Mouse (Mus musculus) heart, embryonic 12.5 days (tissue): ENCODE data around the gene Smim22. TPM values are rescaled to one million over a fixed set of nuclear protein-coding genes. Genes with fewer than 3 reads are reported as not detected.

Experiments
- ATAC-seq: fragments of 200-750 bp; cut with Nextera tagmentation; 2 replicates; pipeline ENCODE4 v1.8.0; 2017; ENCODE audit warnings: moderate TSS enrichment, moderate library complexity; ENCODE audit not compliant: insufficient number of reproducible peaks, low FRiP score
- H3K27ac ChIP-seq: fragments of 300-500 bp; sonication (generic); 2 replicates; pipeline ENCODE4 v1.5.1; 2016; ENCODE audit warnings: mild to moderate bottlenecking, moderate library complexity; ENCODE audit not compliant: poor library complexity, severe bottlenecking
- H3K27me3 ChIP-seq: fragments of 300-500 bp; sonication (generic); replicated peaks from 2 replicates; pipeline ENCODE4 v1.6.1; 2016; ENCODE audit warnings: mild to moderate bottlenecking, moderate library complexity
- H3K36me3 ChIP-seq: fragments of 300-500 bp; sonication (generic); 2 replicates; pipeline ENCODE4 v1.6.1; 2016; ENCODE audit warnings: mild to moderate bottlenecking, moderate library complexity
- H3K4me1 ChIP-seq: fragments of 300-500 bp; sonication (generic); replicated peaks from 2 replicates; pipeline ENCODE4 v1.6.1; 2016; ENCODE audit warnings: mild to moderate bottlenecking
- H3K4me2 ChIP-seq: fragments of 300-500 bp; sonication (generic); 2 replicates; pipeline ENCODE4 v1.6.1; 2016; ENCODE audit warnings: mild to moderate bottlenecking, moderate library complexity
- H3K4me3 ChIP-seq: fragments of 300-500 bp; sonication (generic); 2 replicates; pipeline ENCODE4 v1.5.1; 2016; ENCODE audit warnings: mild to moderate bottlenecking
- H3K9ac ChIP-seq: fragments of 300-500 bp; sonication (generic); 2 replicates; pipeline ENCODE4 v1.6.1; 2016; ENCODE audit warnings: mild to moderate bottlenecking, moderate library complexity
- H3K9me3 ChIP-seq: fragments of 300-500 bp; sonication (generic); replicated peaks from 2 replicates; pipeline ENCODE4 v1.6.1; 2016; ENCODE audit warnings: mild to moderate bottlenecking, moderate library complexity
- WGBS: fragments of 180-500 bp; shearing (Covaris S2); methylation state at CpG from one replicate; pipeline ENCODE4 v1.1.7; 2016; 5-methylcytosine and 5-hydroxymethylcytosine counted together
- polyA plus RNA-seq: library from polyadenylated mRNA; unstranded; fragments of >200 nt; fragmentation: Nextera tagmentation; extraction: Ambion mirVana; gene quantifications from 2 replicates; pipeline ENCODE4 v1.2.1, GENCODE M21; 2016

Gene Smim22
- polyA plus RNA-seq, 1 experiment from 2014 or later: 3.7 TPM

GRCm38 (mm10) chr16:5010371-5010935 is 3.4 kb downstream of the Smim22 start:
- no peaks in the 10 kb centered on the region for H3K27me3 ChIP-seq
- WGBS: 83% methylated on average over 10 of the region's 10 CpGs

GRCm38 (mm10) chr16:5011285-5011684 is 4.2 kb downstream of the Smim22 start:
- no peak for ATAC-seq
- 84% methylated on average over 7 of the region's 7 CpGs for WGBS
- Histone ChIP-seq H3K9me3 (no peaks in the 10 kb centered on the region), H3K4me2 (no peak overlapping the region), H3K27me3 (no peaks in the 10 kb centered on the region), H3K27ac (no peak overlapping the region), H3K4me3 (no peak overlapping the region), H3K4me1 (peaks cover 26% of the 10 kb centered on the region), H3K9ac (no peak overlapping the region), H3K36me3 (peaks cover 33% of the 10 kb centered on the region)

More at GRCm38 (mm10) chr16:5010371-5010935, 3.4 kb downstream of the Smim22 start:
- Histone ChIP-seq H3K27ac (no peak overlapping the region), H3K36me3 (peaks cover 25% of the 10 kb centered on the region), H3K4me3 (no peak overlapping the region), H3K9me3 (no peaks in the 10 kb centered on the region), H3K4me2 (no peak overlapping the region), H3K9ac (no peak overlapping the region), H3K4me1 (peaks cover 26% of the 10 kb centered on the region)
- no peak for ATAC-seq

- Histone ChIP-seq H3K36me3 (peaks cover 44% of the 10 kb centered on the region), H3K4me1 (peaks cover 21% of the 10 kb centered on the region), H3K27me3 (no peaks in the 10 kb centered on the region), H3K27ac (0 out of 2 replicates have a peak overlapping the region, but pooled peaks have one; percentile 21), H3K9me3 (no peaks in the 10 kb centered on the region), H3K4me3 (peak overlapping the region; percentile 73), H3K4me2 (peak overlapping the region; percentile 89), H3K9ac (peak overlapping the region; percentile 83)
- WGBS: 53% methylated on average over 13 of the region's 13 CpGs
- ATAC-seq: no peak
Observed at GRCm38 (mm10) chr16:5012036-5013005, 5.2 kb downstream of the Smim22 start.

DNA sequence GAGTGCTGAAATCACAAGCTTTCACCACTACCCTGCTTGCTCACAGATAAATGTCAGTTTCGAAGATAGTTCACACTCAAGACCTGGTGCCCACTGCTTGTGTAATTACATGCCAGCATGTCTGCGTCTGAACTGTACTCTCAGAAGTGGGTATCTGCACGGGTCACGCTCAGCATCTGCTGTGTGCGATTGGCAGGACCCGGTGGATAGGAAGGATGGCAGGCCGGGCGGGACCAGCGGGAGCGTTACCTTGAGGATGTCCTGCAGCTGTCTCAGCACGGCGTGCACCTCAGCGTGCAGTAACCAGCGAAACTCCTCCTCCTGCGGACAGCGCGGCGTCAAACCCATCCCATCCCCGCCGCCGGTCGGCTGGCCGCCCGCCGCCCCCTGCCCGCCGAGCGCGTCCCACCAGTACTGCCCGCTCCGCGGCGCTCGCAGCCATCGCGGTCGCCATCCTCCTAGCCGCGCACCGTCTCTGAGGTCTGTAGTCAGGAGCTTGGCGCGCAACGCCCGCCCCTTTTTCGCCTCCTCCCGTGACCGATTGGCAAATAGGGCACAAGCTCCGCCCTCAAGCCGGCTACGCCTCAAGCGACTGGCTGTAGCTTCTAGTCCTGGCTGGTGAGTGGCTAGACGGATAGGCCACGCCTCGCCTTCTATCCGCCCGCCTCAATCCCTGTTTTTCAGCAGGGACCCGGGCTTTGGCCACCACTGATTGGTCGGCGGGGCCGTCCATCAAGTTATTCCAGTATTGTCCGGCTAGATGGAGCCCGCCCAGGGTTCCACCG is 6.2 kb downstream of the Smim22 start, which contains the start of gene Rogdi:
TSS of gene Rogdi (minus strand) at position 500 of the 785 bp plus-strand sequence.
- H3K27ac ChIP-seq: 0 out of 2 replicates have a peak within 1 kb of the TSS, but pooled peaks have one; percentile 21
- peak within 1 kb of the TSS; percentile 89 for H3K4me2 ChIP-seq
- no peaks in the 10 kb centered on the region for H3K27me3 ChIP-seq
- H3K4me3 ChIP-seq: peak within 1 kb of the TSS; percentile 73
- H3K36me3 ChIP-seq: peaks cover 53% of the 10 kb centered on the region
- under 1% methylated on average over 55 of the region's 63 CpGs for WGBS
- peaks cover 15% of the 10 kb centered on the region for H3K4me1 ChIP-seq
- peak; percentile 97 for ATAC-seq
- peak within 1 kb of the TSS; percentile 83 for H3K9ac ChIP-seq
- no peaks in the 10 kb centered on the region for H3K9me3 ChIP-seq

DNA sequence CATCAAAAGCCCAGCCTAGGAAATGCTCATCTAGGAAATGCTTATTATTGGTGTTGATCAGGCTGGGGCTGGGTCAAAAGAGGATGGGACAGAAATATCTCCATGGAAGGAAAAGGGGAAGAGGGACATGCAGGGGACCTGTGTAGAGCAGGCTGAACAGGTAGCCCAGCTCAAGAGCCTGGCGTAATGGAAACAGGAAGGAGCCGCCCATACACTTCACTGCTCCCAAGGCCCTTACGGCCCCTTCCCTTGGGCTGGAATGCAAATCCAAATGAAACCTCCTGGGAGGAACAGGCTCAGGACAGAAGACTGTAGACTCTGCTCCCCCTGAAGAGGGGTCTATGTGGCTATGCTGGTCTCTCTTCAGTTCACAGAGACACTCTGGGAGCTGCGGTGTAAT is 7.5 kb downstream of the Smim22 start:
- Histone ChIP-seq H3K4me1 (peaks cover 15% of the 10 kb centered on the region), H3K9me3 (no peaks in the 10 kb centered on the region), H3K27me3 (no peaks in the 10 kb centered on the region), H3K4me3 (no peak overlapping the region), H3K27ac (no peak overlapping the region), H3K4me2 (no peak overlapping the region), H3K36me3 (peaks cover 59% of the 10 kb centered on the region), H3K9ac (no peak overlapping the region)
- 83% methylated on average over 4 of the region's 4 CpGs for WGBS
- no peak for ATAC-seq

DNA sequence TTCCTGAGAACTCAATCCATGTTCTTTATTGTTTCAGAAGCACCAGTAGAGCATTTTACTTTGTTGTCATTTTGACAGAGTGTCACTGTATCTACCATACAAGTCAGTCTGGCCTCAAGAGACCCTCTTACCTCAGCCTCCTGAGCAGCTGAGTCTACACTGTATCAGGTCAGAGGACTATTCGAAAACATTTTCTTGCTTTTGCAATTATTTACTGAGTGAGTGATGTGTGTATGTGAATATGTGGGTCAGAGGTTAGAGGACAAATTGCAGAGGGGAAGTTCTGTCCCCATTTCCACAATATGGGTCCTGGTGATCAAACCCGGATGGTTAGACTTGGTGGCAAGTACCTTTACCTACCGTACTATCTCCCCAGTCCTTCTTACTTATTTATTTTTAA is 16.9 kb downstream of the Smim22 start:
- H3K9ac ChIP-seq: no peak overlapping the region
- H3K36me3 ChIP-seq: peaks cover 93% of the 10 kb centered on the region
- no peak overlapping the region for H3K4me2 ChIP-seq
- no peaks in the 10 kb centered on the region for H3K27me3 ChIP-seq
- H3K9me3 ChIP-seq: no peaks in the 10 kb centered on the region
- H3K4me1 ChIP-seq: no peaks in the 10 kb centered on the region
- no peak overlapping the region for H3K4me3 ChIP-seq
- no peak for ATAC-seq
- 93% methylated on average over 3 of the region's 3 CpGs for WGBS
- no peak overlapping the region for H3K27ac ChIP-seq

- 0 out of 2 replicates have a peak, but pooled peaks have one; percentile 9 for ATAC-seq
- Histone ChIP-seq H3K4me1 (no peaks in the 10 kb centered on the region), H3K4me3 (no peak overlapping the region), H3K27ac (no peak overlapping the region), H3K9me3 (no peaks in the 10 kb centered on the region), H3K27me3 (no peaks in the 10 kb centered on the region), H3K9ac (no peak overlapping the region), H3K36me3 (peaks cover 95% of the 10 kb centered on the region), H3K4me2 (no peak overlapping the region)
- 68% methylated on average over 2 of the region's 2 CpGs for WGBS
Observed at GRCm38 (mm10) chr16:5029847-5030246, 22.8 kb downstream of the Smim22 start.

GRCm38 (mm10) chr16:5035591-5035990 is 28.5 kb downstream of the Smim22 start:
- H3K4me3 ChIP-seq: no peak overlapping the region

DNA sequence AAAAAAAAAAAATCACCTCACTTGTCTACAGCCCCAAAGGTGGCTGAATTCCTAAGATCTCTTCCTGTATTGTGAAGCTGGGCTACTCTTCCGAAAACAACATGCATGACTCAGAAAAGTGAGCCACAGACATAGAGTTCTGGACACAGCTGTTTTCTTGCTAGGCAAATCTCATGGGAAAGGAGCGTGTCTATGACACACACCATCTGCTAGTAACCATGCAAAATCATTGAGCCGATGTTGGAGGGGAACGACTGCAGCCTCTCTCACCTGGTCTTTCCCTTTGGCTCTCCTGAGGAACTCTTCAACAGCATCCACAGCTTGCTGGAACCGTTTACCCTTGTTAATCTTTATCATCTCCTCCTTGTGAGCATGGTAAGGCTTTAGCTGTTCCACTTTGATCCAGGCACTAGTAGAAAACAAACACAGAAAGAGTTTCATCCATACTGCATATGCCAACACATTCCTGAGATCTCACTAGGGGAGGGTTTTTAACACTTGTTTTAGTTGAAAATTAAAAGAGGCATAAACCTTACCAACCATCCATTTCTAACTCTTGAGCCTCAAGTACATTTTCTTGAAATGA is 29.7 kb downstream of the Smim22 start:
- Histone ChIP-seq H3K27ac (no peak overlapping the region), H3K4me3 (no peak overlapping the region), H3K4me1 (no peaks in the 10 kb centered on the region), H3K4me2 (no peak overlapping the region), H3K27me3 (no peaks in the 10 kb centered on the region), H3K36me3 (peaks cover 95% of the 10 kb centered on the region), H3K9me3 (no peaks in the 10 kb centered on the region), H3K9ac (no peak overlapping the region)
- ATAC-seq: no peak
- 88% methylated on average over 5 of the region's 5 CpGs for WGBS

More at GRCm38 (mm10) chr16:5035591-5035990, 28.5 kb downstream of the Smim22 start:
- no peak for ATAC-seq
- Histone ChIP-seq H3K9me3 (no peaks in the 10 kb centered on the region), H3K9ac (no peak overlapping the region), H3K4me2 (no peak overlapping the region), H3K4me1 (no peaks in the 10 kb centered on the region), H3K27ac (no peak overlapping the region), H3K36me3 (peaks cover 95% of the 10 kb centered on the region), H3K27me3 (no peaks in the 10 kb centered on the region)
- 97% methylated on average over 3 of the region's 3 CpGs for WGBS

DNA sequence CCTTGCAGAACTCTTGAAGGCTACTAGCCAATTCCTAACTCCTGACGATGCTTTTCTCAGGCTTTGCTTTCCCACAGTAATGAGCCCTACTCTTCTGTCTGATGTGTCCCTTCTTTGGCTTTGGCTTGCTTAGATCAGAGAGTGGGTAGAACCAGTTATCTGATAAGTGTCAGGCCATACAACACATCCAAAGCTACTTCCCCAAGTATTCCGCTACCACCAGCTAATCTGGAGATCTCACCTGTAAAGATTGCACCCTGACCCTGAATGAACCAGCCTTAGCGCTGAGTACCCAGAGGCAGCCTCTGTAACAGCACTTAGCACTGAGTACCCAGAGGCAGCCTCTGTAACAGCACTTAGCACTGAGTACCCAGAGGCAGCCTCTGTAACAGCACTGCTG is 38.2 kb downstream of the Smim22 start:
- H3K27me3 ChIP-seq: no peaks in the 10 kb centered on the region
- no peak overlapping the region for H3K4me2 ChIP-seq
- H3K36me3 ChIP-seq: peaks cover 66% of the 10 kb centered on the region
- ATAC-seq: no peak
- H3K4me1 ChIP-seq: peaks cover 11% of the 10 kb centered on the region
- H3K9me3 ChIP-seq: no peaks in the 10 kb centered on the region
- no peak overlapping the region for H3K27ac ChIP-seq
- WGBS: 92% methylated on average over 3 of the region's 3 CpGs
- H3K9ac ChIP-seq: no peak overlapping the region
- H3K4me3 ChIP-seq: no peak overlapping the region
